ENCODE assay signal across 13 mouse cellular contexts in the genomic region with DNA sequence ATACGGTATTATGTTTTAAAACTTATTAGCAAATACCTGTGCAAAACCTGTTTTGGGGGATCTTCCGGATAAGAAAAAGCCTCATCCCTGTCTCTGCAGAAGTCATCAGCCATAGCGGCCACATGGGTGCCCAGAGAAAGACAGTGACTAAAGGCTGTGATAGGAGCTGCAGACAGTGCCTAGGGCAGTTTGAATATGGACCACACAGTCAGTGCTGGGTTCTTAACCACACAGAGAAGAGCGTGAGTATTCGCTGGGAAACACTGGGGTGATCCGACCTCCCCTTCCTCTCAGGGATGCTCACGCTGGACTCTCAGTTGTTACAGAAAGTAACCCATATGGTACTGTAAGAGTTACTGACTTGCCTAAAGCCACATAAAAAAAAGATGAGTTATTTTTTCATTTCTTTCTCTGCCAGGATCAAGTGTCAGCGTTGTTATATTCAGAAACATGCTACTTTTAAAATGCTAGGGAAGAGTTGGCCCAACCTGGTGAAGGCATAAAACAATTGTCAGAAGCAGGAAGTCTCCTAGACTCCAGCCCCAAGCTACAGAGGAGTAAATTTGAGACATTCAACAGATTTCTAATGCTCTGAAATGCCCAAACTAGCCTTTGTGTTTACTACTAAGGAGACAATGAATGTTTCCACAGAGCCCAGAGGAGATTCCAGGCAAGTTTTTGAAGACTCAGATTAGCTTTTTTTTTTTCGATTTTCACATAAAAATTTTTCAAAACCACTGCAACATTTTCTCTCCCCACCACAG.
DNase-seq lines count a peak whose midpoint lies in the region; ATAC-seq and TF ChIP-seq lines count a peak whose summit lies in the region.
"Had no signal": no experiment of that assay in that cellular context is flagged by ENCODE, and none has a peak within 500 bp of the region (broad histone marks: within the 10 kb centered on the region; RNA-seq: fewer than 3 reads in every experiment).

No protein-coding gene starts in this region.

- no peak for TF ChIP-seq POLR2A in limb, embryonic 14.5 days (IDR thresholded peaks at IDR 0.05; ENCODE audit: borderline replicate concordance, extremely low read depth, insufficient read depth, insufficient read length)

- H3K36me3 ChIP-seq in intestine, embryonic 14.5 days (ENCODE audit: control insufficient read depth, insufficient read depth, low read length) = no peaks in the 10 kb centered on the region
- H3K36me3 ChIP-seq in intestine, embryonic 15.5 days = no peaks in the 10 kb centered on the region
- H3K36me3 ChIP-seq in embryonic facial prominence, embryonic 12.5 days = no peaks in the 10 kb centered on the region
- no peaks in the 10 kb centered on the region for H3K36me3 ChIP-seq in limb, embryonic 14.5 days (ENCODE audit: control insufficient read depth, insufficient read depth, low read length)
- H3K36me3 ChIP-seq: heart, embryonic 10.5 days; liver, embryonic 13.5 days had no signal

- H3K4me2 ChIP-seq in intestine, embryonic 14.5 days (ENCODE audit: low read length) = no peak overlapping the region
- no peak overlapping the region for H3K4me2 ChIP-seq in intestine, embryonic 15.5 days (replicated peaks)
- no peak overlapping the region for H3K4me2 ChIP-seq in embryonic facial prominence, embryonic 12.5 days (replicated peaks)
- H3K4me2 ChIP-seq in limb, embryonic 14.5 days (replicated peaks; ENCODE audit: low read depth, low read length, severe bottlenecking) = no peak overlapping the region
- H3K4me2 ChIP-seq: liver, embryonic 13.5 days had no signal

- H3K9ac ChIP-seq in intestine, embryonic 14.5 days (ENCODE audit: low read length) = no peak overlapping the region
- no peak overlapping the region for H3K9ac ChIP-seq in intestine, embryonic 15.5 days
- H3K9ac ChIP-seq in embryonic facial prominence, embryonic 12.5 days = no peak overlapping the region
- H3K9ac ChIP-seq in limb, embryonic 14.5 days (ENCODE audit: low read depth, low read length, severe bottlenecking) = no peak overlapping the region
- H3K9ac ChIP-seq: liver, embryonic 13.5 days had no signal

- ATAC-seq in intestine, embryonic 14.5 days (replicated peaks; ENCODE audit: low FRiP score, low TSS enrichment, low read depth) = no peak
- ATAC-seq in intestine, embryonic 15.5 days = no peak
- no peak for ATAC-seq in embryonic facial prominence, embryonic 12.5 days (ENCODE audit: insufficient number of reproducible peaks, insufficient read depth, low FRiP score, low TSS enrichment)
- peak; percentile 57; the same call in 1 of the 2 replicates for ATAC-seq in limb, embryonic 14.5 days (ENCODE audit: low FRiP score, low read depth)
- no peak for ATAC-seq in frontal cortex, adult (ENCODE audit: low TSS enrichment)
- ATAC-seq: intestine, embryonic 16.5 days had no signal

- no peaks in the 10 kb centered on the region for H3K27me3 ChIP-seq in intestine, embryonic 14.5 days (replicated peaks; ENCODE audit: control insufficient read depth, insufficient read depth, low read length)
- no peaks in the 10 kb centered on the region for H3K27me3 ChIP-seq in intestine, embryonic 15.5 days (replicated peaks)
- no peaks in the 10 kb centered on the region for H3K27me3 ChIP-seq in embryonic facial prominence, embryonic 12.5 days
- no peaks in the 10 kb centered on the region for H3K27me3 ChIP-seq in limb, embryonic 14.5 days (ENCODE audit: control insufficient read depth, insufficient read depth, low read length)
- H3K27me3 ChIP-seq: CH12.LX; liver, embryonic 13.5 days had no signal

- H3K4me3 ChIP-seq in intestine, embryonic 14.5 days (ENCODE audit: low read depth, low read length) = no peak overlapping the region
- H3K4me3 ChIP-seq in intestine, embryonic 15.5 days (replicated peaks) = no peak overlapping the region
- no peak overlapping the region for H3K4me3 ChIP-seq in embryonic facial prominence, embryonic 12.5 days
- no peak overlapping the region for H3K4me3 ChIP-seq in limb, embryonic 14.5 days (replicated peaks; ENCODE audit: low read length)
- H3K4me3 ChIP-seq: heart, embryonic 10.5 days; liver, embryonic 13.5 days had no signal

- H3K4me1 ChIP-seq in intestine, embryonic 14.5 days (replicated peaks; ENCODE audit: control insufficient read depth, insufficient read depth, low read length) = peaks cover 7% of the 10 kb centered on the region; the same call in 1 of the 2 replicates
- 0 out of 2 replicates have a peak, but pooled peaks cover 4% of the 10 kb centered on the region for H3K4me1 ChIP-seq in intestine, embryonic 15.5 days (replicated peaks)
- peaks cover 9% of the 10 kb centered on the region for H3K4me1 ChIP-seq in embryonic facial prominence, embryonic 12.5 days
- peaks cover 10% of the 10 kb centered on the region; the same call in 1 of the 2 replicates for H3K4me1 ChIP-seq in limb, embryonic 14.5 days (ENCODE audit: control insufficient read depth, insufficient read depth, low read length)
- H3K4me1 ChIP-seq: heart, embryonic 10.5 days; liver, embryonic 13.5 days had no signal

- H3K9me3 ChIP-seq in intestine, embryonic 14.5 days (ENCODE audit: control insufficient read depth, low read length) = no peaks in the 10 kb centered on the region
- H3K9me3 ChIP-seq in intestine, embryonic 15.5 days = no peaks in the 10 kb centered on the region
- no peaks in the 10 kb centered on the region for H3K9me3 ChIP-seq in embryonic facial prominence, embryonic 12.5 days
- no peaks in the 10 kb centered on the region for H3K9me3 ChIP-seq in limb, embryonic 14.5 days (ENCODE audit: control insufficient read depth, low read length)
- H3K9me3 ChIP-seq: heart, embryonic 10.5 days; liver, embryonic 13.5 days had no signal

- peak overlapping the region; percentile 59; the same call in 1 of the 2 replicates for H3K27ac ChIP-seq in intestine, embryonic 14.5 days (ENCODE audit: low read depth)
- no peak overlapping the region for H3K27ac ChIP-seq in intestine, embryonic 15.5 days
- H3K27ac ChIP-seq in embryonic facial prominence, embryonic 12.5 days = peak overlapping the region; percentile 67; the same call in 1 of the 2 replicates
- H3K27ac ChIP-seq in limb, embryonic 14.5 days (replicated peaks; ENCODE audit: low read depth, low read length) = 0 out of 2 replicates have a peak overlapping the region, but pooled peaks have one; percentile 9
- H3K27ac ChIP-seq: heart, embryonic 10.5 days; liver, embryonic 13.5 days had no signal

- WGBS in intestine, embryonic 14.5 days = 67% methylated on average over 9 of the region's 9 CpGs
- WGBS in intestine, embryonic 15.5 days = 71% methylated on average over 9 of the region's 9 CpGs
- WGBS in embryonic facial prominence, embryonic 12.5 days = 58% methylated on average over 9 of the region's 9 CpGs
- 60% methylated on average over 9 of the region's 9 CpGs for WGBS in limb, embryonic 14.5 days

- no peak for DNase-seq in intestine, embryonic 14.5 days (ENCODE audit: low spot score)
- DNase-seq in Muller cell, postnatal 12 days (ENCODE audit: inconsistent ontology term) = peak; percentile 40
- DNase-seq in limb, embryonic 14.5 days (ENCODE audit: low spot score) = no peak
- DNase-seq in cerebellum, adult 18-20 months = no peak
- no peak for DNase-seq in gastrocnemius, postnatal 4 days (ENCODE audit: low spot score in 2 of 2)
- DNase-seq: cerebellum, adult 9-10 months; liver, embryonic 13.5 days had no signal
